Comparison of ENCODE assay signal across 17 mouse cellular contexts in genomic region chr3:101068701-101069100, GRCm38 (mm10). TPM values are rescaled to one million over a fixed set of nuclear protein-coding genes. Genes with fewer than 3 reads are reported as not detected.
DNase-seq lines count a peak whose midpoint lies in the region; ATAC-seq and TF ChIP-seq lines count a peak whose summit lies in the region.
"Had no signal": no experiment of that assay in that cellular context is flagged by ENCODE, and none has a peak within 500 bp of the region (broad histone marks: within the 10 kb centered on the region; RNA-seq: fewer than 3 reads in every experiment).

No protein-coding gene starts in this region.

- no peaks in the 10 kb centered on the region; the same call in 1 of the 2 replicates for H3K4me1 ChIP-seq in kidney, postnatal 0 days (replicated peaks; ENCODE audit: insufficient read depth, low read length)
- peaks cover 69% of the 10 kb centered on the region for H3K4me1 ChIP-seq in embryonic facial prominence, embryonic 13.5 days
- peaks cover 44% of the 10 kb centered on the region for H3K4me1 ChIP-seq in limb, embryonic 10.5 days

- peak; percentile 50 to 67 for DNase-seq in cerebellum, postnatal 10 days
- no peak for DNase-seq in cerebellum, adult 11-12 months
- DNase-seq in kidney, postnatal 0 days (ENCODE audit: low spot score) = peak; percentile 17
- DNase-seq in kidney, postnatal 10 days = no peak
- DNase-seq in limb, embryonic 10.5 days (ENCODE audit: low spot score) = no peak
- DNase-seq in spleen, postnatal 36 days (ENCODE audit: low spot score in 2 of 2) = no peak
- DNase-seq: adrenal gland, adult 2 months; cerebellum, postnatal 36 days; heart, postnatal 4 days; kidney, adult 18-20 months; lung, postnatal 10 days; thymus, postnatal 14 days had no signal

- no peak for ATAC-seq in kidney, postnatal 0 days (replicated peaks; ENCODE audit: low FRiP score, low read depth)
- no peak for ATAC-seq in embryonic facial prominence, embryonic 13.5 days (ENCODE audit: insufficient number of reproducible peaks, insufficient read depth, low FRiP score, low TSS enrichment, low read depth)
- ATAC-seq in activated CD4-positive, CD25-positive, alpha-beta regulatory T cell, adult 4 months = no peak

- TF ChIP-seq CTCF in kidney, postnatal 0 days (IDR thresholded peaks at IDR 0.05; ENCODE audit: low read depth) = peak; percentile 10; the same call in 1 of the 2 replicates

- no peak overlapping the region for H3K4me3 ChIP-seq in kidney, postnatal 0 days (replicated peaks; ENCODE audit: low read depth, low read length)
- no peak overlapping the region for H3K4me3 ChIP-seq in embryonic facial prominence, embryonic 13.5 days
- H3K4me3 ChIP-seq in limb, embryonic 10.5 days = no peak overlapping the region
- H3K4me3 ChIP-seq: heart, embryonic 12.5 days; layer of hippocampus, adult 2 months had no signal

- WGBS in kidney, postnatal 0 days = 41% methylated on average over 5 of the region's 5 CpGs
- WGBS in embryonic facial prominence, embryonic 13.5 days = 37% methylated on average over 5 of the region's 5 CpGs
- WGBS in limb, embryonic 10.5 days = 45% methylated on average over 5 of the region's 5 CpGs

- H3K4me2 ChIP-seq in kidney, postnatal 0 days (ENCODE audit: low read length) = no peak overlapping the region
- no peak overlapping the region for H3K4me2 ChIP-seq in embryonic facial prominence, embryonic 13.5 days
- H3K4me2 ChIP-seq: heart, embryonic 12.5 days; liver, embryonic 11.5 days had no signal

- no peaks in the 10 kb centered on the region for H3K9me3 ChIP-seq in kidney, postnatal 0 days (replicated peaks; ENCODE audit: low read length)
- no peaks in the 10 kb centered on the region for H3K9me3 ChIP-seq in embryonic facial prominence, embryonic 13.5 days
- no peaks in the 10 kb centered on the region for H3K9me3 ChIP-seq in limb, embryonic 10.5 days (replicated peaks)
- H3K9me3 ChIP-seq: heart, embryonic 12.5 days had no signal

- H3K27ac ChIP-seq in kidney, postnatal 0 days = no peak overlapping the region
- 0 out of 2 replicates have a peak overlapping the region, but pooled peaks have one; percentile 0 for H3K27ac ChIP-seq in embryonic facial prominence, embryonic 13.5 days
- peak overlapping the region; percentile 53; the same call in 1 of the 2 replicates for H3K27ac ChIP-seq in limb, embryonic 10.5 days
- H3K27ac ChIP-seq: layer of hippocampus, adult 2 months had no signal

- H3K9ac ChIP-seq in kidney, postnatal 0 days (ENCODE audit: low read depth, low read length) = no peak overlapping the region
- no peak overlapping the region for H3K9ac ChIP-seq in embryonic facial prominence, embryonic 13.5 days
- H3K9ac ChIP-seq: heart, embryonic 12.5 days had no signal

- no peaks in the 10 kb centered on the region for H3K36me3 ChIP-seq in kidney, postnatal 0 days (ENCODE audit: insufficient read depth, low read length)
- peaks cover 25% of the 10 kb centered on the region for H3K36me3 ChIP-seq in embryonic facial prominence, embryonic 13.5 days
- peaks cover 56% of the 10 kb centered on the region for H3K36me3 ChIP-seq in limb, embryonic 10.5 days

- no peaks in the 10 kb centered on the region for H3K27me3 ChIP-seq in kidney, postnatal 0 days (ENCODE audit: insufficient read depth, low read length)
- H3K27me3 ChIP-seq in embryonic facial prominence, embryonic 13.5 days = no peaks in the 10 kb centered on the region
- no peaks in the 10 kb centered on the region for H3K27me3 ChIP-seq in limb, embryonic 10.5 days (ENCODE audit: low read depth, poor library complexity, severe bottlenecking)
- H3K27me3 ChIP-seq: heart, embryonic 12.5 days had no signal

RNA-seq across cellular contexts. Expression of gene Cd101, which starts 39.3 kb away (rescaled TPM):
- 0.19 TPM in 1 of 2 replicates, not detected in the other for polyA plus RNA-seq in kidney, postnatal 0 days (2015; fragmentation: Nextera tagmentation; extraction: Ambion mirVana)
- 0.10 TPM in 1 of 2 replicates, not detected in the other for polyA plus RNA-seq in embryonic facial prominence, embryonic 13.5 days (2015; fragmentation: Nextera tagmentation; extraction: Ambion mirVana)
- polyA plus RNA-seq in limb, embryonic 10.5 days (2016; fragmentation: Nextera tagmentation; extraction: Ambion mirVana) = 0.04 TPM in 1 of 2 replicates, not detected in the other
- polyA plus RNA-seq in activated CD4-positive, CD25-positive, alpha-beta regulatory T cell, adult 4 months (2017; shearing (Covaris generic)) = 10 to 100 TPM; 11.3 to 21.4 TPM
- polyA plus RNA-seq: liver, embryonic 11.5 days had no signal

RNA-seq across cellular contexts. Expression of gene Ptgfrn, which starts 41.4 kb away (rescaled TPM):
- 2.1 and 2.5 TPM in 2 replicates for polyA plus RNA-seq in kidney, postnatal 0 days (2015; fragmentation: Nextera tagmentation; extraction: Ambion mirVana)
- polyA plus RNA-seq in embryonic facial prominence, embryonic 13.5 days (2015; fragmentation: Nextera tagmentation; extraction: Ambion mirVana) = 8.7 and 9.4 TPM in 2 replicates
- polyA plus RNA-seq in limb, embryonic 10.5 days (2016; fragmentation: Nextera tagmentation; extraction: Ambion mirVana) = 3.4 and 4.0 TPM in 2 replicates
- 1 to 10 TPM; 1.1 to 1.5 TPM for polyA plus RNA-seq in activated CD4-positive, CD25-positive, alpha-beta regulatory T cell, adult 4 months (2017; shearing (Covaris generic))

Comparison
In these comparisons a context has a peak if more than half of its experiments do, and no peak if none do; other contexts are left out.
1. DNase-seq: peak in cerebellum, postnatal 10 days (2 of 2) and kidney, postnatal 0 days (single experiment); none in cerebellum, adult 11-12 months (single experiment), kidney, postnatal 10 days (single experiment), limb, embryonic 10.5 days (single experiment) and spleen, postnatal 36 days (0 of 2).
2. RNA of gene Cd101, which starts 39.3 kb away (polyA plus RNA-seq): 11.3 to 21.4 TPM in activated CD4-positive, CD25-positive, alpha-beta regulatory T cell, adult 4 months; 0.10 TPM in embryonic facial prominence, embryonic 13.5 days, 0.04 TPM in limb, embryonic 10.5 days and 0.19 TPM in kidney, postnatal 0 days; every median in the first group is over 10 times any median in the second.